Mouse (Mus musculus): ENCODE measurements at regions not wholly inside any gene's neighbourhood (a gene's known extent, or its start where the extent isn't known, plus 50 kb on each side); places are given as distances from the start of the nearest gene placed in this dataset.

DNA sequence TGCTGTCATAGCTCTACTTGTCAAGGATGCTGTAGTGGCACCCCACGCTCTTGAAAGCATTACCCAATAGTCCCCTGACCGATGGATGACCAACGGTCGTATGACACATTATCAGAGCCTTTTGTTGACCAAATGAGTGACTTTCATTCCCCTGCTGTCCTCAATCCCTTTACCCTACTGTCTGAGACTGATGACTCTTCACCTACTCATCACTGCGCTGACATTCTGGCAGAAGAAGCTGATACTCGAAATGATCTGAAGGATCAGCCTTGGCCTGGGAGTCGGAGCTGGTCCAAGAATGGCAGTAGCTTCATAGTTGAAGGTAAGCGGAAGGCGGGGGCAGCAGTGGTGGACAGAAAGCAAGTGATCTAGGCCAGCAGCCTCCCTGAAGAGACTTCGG, 87.7 kb upstream of the Plcl2 start:
- no peak for DNase-seq (ENCODE audit: low spot score)
- H3K27ac ChIP-seq (replicated peaks): no peak overlapping the region
- H3K4me2 ChIP-seq (replicated peaks; ENCODE audit: low read depth): no peak overlapping the region
- H3K9ac ChIP-seq (ENCODE audit: low read length): no peak overlapping the region
- WGBS: 93% methylated on average over 10 of the region's 10 CpGs
- H3K36me3 ChIP-seq (ENCODE audit: control insufficient read depth, insufficient read depth, low read length): no peaks in the 10 kb centered on the region
- H3K9me3 ChIP-seq (ENCODE audit: control insufficient read depth, low read length): no peaks in the 10 kb centered on the region
- TF ChIP-seq EP300 (optimal IDR thresholded peaks at IDR 0.05) (no peak), CTCF (IDR thresholded peaks at IDR 0.05; ENCODE audit: low read depth) (no peak)
- no peaks in the 10 kb centered on the region for H3K27me3 ChIP-seq (ENCODE audit: control insufficient read depth, insufficient read depth, low read length)
- no peaks in the 10 kb centered on the region for H3K4me1 ChIP-seq (replicated peaks; ENCODE audit: control insufficient read depth, insufficient read depth)
- ATAC-seq (ENCODE audit: low FRiP score, low TSS enrichment): no peak
- no peak overlapping the region for H3K4me3 ChIP-seq (ENCODE audit: low read depth, low read length)

DNA sequence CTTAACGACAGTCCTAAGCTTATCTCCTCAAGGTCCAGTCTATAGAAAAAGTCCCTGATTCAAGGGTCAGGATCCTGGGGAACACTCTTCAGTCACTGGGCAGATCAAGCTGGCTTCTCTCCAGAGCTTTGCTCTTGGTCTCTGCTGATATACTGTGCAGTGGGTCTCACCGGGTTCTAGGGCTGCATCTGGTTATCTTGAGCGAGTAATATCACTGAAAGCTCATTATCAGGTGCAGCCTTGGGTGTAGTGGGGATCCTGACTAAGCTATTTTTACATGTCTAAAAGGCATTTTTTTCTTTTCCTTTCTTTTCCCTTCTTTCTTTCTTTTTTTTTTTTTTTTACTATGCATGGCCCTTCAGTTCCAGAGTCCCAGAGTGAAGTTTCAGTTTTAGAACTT, 84.1 kb upstream of the Plcl2 start:
- no peaks in the 10 kb centered on the region for H3K27me3 ChIP-seq (ENCODE audit: control insufficient read depth, insufficient read depth, low read length)
- no peak overlapping the region for H3K4me3 ChIP-seq (ENCODE audit: low read depth, low read length)
- no peaks in the 10 kb centered on the region for H3K36me3 ChIP-seq (ENCODE audit: control insufficient read depth, insufficient read depth, low read length)
- DNase-seq (ENCODE audit: low spot score): no peak
- no peaks in the 10 kb centered on the region for H3K4me1 ChIP-seq (replicated peaks; ENCODE audit: control insufficient read depth, insufficient read depth)
- TF ChIP-seq EP300 (optimal IDR thresholded peaks at IDR 0.05): no peak
- TF ChIP-seq CTCF (IDR thresholded peaks at IDR 0.05; ENCODE audit: low read depth): no peak
- no peak overlapping the region for H3K9ac ChIP-seq (ENCODE audit: low read length)
- ATAC-seq (ENCODE audit: low FRiP score, low TSS enrichment): no peak
- no peaks in the 10 kb centered on the region for H3K9me3 ChIP-seq (ENCODE audit: control insufficient read depth, low read length)
- 75% methylated on average over 3 of the region's 3 CpGs for WGBS
- no peak overlapping the region for H3K4me2 ChIP-seq (replicated peaks; ENCODE audit: low read depth)
- H3K27ac ChIP-seq (replicated peaks): no peak overlapping the region

DNA sequence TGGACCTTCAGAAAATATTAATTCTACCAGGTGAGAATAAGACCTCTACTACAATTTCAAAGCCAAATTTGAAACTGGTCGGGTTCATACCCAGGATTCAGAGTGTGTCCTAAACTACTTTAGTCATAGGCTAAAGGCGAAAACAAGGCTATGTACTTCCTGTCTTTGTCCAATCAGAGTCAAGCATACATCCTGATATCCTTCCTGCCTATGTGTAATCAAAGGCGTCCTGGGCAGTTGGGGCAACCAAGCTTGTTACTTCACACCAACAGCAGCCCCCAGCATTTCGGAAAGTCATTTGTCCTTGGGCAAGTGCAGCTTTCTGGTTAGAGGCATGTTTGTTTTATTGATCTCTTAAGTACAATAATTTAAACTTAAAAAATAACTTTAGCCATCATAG, 83.7 kb upstream of the Plcl2 start:
- Histone ChIP-seq H3K27ac (replicated peaks) (no peak overlapping the region), H3K27me3 (ENCODE audit: control insufficient read depth, insufficient read depth, low read length) (no peaks in the 10 kb centered on the region), H3K36me3 (ENCODE audit: control insufficient read depth, insufficient read depth, low read length) (no peaks in the 10 kb centered on the region), H3K4me3 (ENCODE audit: low read depth, low read length) (no peak overlapping the region), H3K4me1 (replicated peaks; ENCODE audit: control insufficient read depth, insufficient read depth) (no peaks in the 10 kb centered on the region), H3K9ac (ENCODE audit: low read length) (no peak overlapping the region), H3K9me3 (ENCODE audit: control insufficient read depth, low read length) (no peaks in the 10 kb centered on the region), H3K4me2 (replicated peaks; ENCODE audit: low read depth) (no peak overlapping the region)
- DNase-seq (ENCODE audit: low spot score) (no peak), ATAC-seq (ENCODE audit: low FRiP score, low TSS enrichment) (no peak)
- no peak for TF ChIP-seq EP300 (optimal IDR thresholded peaks at IDR 0.05)
- no peak for TF ChIP-seq CTCF (IDR thresholded peaks at IDR 0.05; ENCODE audit: low read depth)
- WGBS: 84% methylated on average over 4 of the region's 4 CpGs

DNA sequence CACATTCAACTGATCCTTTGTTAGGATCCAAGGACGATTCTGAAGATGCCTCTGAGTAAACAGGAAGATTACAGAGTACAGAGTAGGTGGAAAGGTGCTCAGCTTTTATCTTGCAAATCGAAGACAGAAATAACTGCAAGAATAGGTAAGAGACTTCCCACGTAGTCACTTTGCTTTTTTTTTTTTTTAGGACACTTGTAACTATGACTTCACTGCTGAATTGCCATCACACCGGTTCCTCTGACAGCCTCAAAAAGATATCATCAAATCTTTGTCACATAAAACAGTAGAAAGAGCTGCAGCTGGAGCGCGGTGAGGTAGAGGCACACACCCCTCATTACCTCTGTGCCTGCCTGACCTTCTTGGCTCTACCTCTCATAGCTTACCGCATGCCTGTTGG, 83.1 kb upstream of the Plcl2 start:
- Histone ChIP-seq H3K4me3 (ENCODE audit: low read depth, low read length) (no peak overlapping the region), H3K27me3 (ENCODE audit: control insufficient read depth, insufficient read depth, low read length) (no peaks in the 10 kb centered on the region), H3K27ac (replicated peaks) (no peak overlapping the region), H3K9ac (ENCODE audit: low read length) (no peak overlapping the region), H3K9me3 (ENCODE audit: control insufficient read depth, low read length) (no peaks in the 10 kb centered on the region), H3K36me3 (ENCODE audit: control insufficient read depth, insufficient read depth, low read length) (no peaks in the 10 kb centered on the region), H3K4me1 (replicated peaks; ENCODE audit: control insufficient read depth, insufficient read depth) (no peaks in the 10 kb centered on the region), H3K4me2 (replicated peaks; ENCODE audit: low read depth) (no peak overlapping the region)
- DNase-seq (ENCODE audit: low spot score): no peak
- no peak for ATAC-seq (ENCODE audit: low FRiP score, low TSS enrichment)
- 70% methylated on average over 7 of the region's 7 CpGs for WGBS
- TF ChIP-seq EP300 (optimal IDR thresholded peaks at IDR 0.05): no peak
- no peak for TF ChIP-seq CTCF (IDR thresholded peaks at IDR 0.05; ENCODE audit: low read depth)

DNA sequence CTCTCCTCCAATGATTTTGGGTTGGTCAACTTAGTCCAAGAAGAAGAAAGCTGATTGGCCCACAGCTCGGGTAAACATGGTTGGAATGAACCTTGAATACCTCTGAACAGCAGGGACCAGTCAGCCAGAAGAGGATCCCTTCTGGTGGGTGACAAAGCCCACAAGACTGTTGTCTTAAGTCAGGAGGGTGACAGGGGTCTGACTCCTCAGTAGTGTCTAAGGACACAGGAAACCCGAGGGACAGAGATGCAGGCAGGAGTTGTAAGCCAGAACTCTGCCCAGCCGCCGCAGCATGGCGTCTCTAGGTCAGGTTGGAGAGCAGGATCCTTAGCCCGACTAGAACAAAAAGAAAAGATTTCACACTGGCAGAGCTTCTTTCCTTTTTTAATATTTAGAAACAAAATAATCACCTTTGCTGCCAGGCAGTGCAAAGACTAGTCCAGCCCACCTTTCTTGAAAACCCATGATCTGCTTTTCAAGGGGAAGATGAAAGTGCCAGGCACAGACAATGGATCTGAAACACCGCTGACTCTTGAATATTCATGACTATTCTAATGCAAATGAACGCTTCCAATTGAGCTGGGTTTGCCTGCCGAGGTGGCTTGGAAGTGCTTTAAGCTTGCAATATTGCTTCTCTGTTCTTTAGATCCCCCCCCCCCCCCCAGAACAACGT, 81.7 kb upstream of the Plcl2 start:
- DNase-seq (ENCODE audit: low spot score) (no peak), ATAC-seq (ENCODE audit: low FRiP score, low TSS enrichment) (no peak)
- no peaks in the 10 kb centered on the region for H3K4me1 ChIP-seq (replicated peaks; ENCODE audit: control insufficient read depth, insufficient read depth)
- H3K9me3 ChIP-seq (ENCODE audit: control insufficient read depth, low read length): no peaks in the 10 kb centered on the region
- no peak for TF ChIP-seq CTCF (IDR thresholded peaks at IDR 0.05; ENCODE audit: low read depth)
- no peak for TF ChIP-seq EP300 (optimal IDR thresholded peaks at IDR 0.05)
- no peak overlapping the region for H3K4me2 ChIP-seq (replicated peaks; ENCODE audit: low read depth)
- H3K9ac ChIP-seq (ENCODE audit: low read length): no peak overlapping the region
- 35% methylated on average over 10 of the region's 10 CpGs for WGBS
- H3K36me3 ChIP-seq (ENCODE audit: control insufficient read depth, insufficient read depth, low read length): no peaks in the 10 kb centered on the region
- H3K27ac ChIP-seq (replicated peaks): no peak overlapping the region
- H3K4me3 ChIP-seq (ENCODE audit: low read depth, low read length): no peak overlapping the region
- H3K27me3 ChIP-seq (ENCODE audit: control insufficient read depth, insufficient read depth, low read length): no peaks in the 10 kb centered on the region

DNA sequence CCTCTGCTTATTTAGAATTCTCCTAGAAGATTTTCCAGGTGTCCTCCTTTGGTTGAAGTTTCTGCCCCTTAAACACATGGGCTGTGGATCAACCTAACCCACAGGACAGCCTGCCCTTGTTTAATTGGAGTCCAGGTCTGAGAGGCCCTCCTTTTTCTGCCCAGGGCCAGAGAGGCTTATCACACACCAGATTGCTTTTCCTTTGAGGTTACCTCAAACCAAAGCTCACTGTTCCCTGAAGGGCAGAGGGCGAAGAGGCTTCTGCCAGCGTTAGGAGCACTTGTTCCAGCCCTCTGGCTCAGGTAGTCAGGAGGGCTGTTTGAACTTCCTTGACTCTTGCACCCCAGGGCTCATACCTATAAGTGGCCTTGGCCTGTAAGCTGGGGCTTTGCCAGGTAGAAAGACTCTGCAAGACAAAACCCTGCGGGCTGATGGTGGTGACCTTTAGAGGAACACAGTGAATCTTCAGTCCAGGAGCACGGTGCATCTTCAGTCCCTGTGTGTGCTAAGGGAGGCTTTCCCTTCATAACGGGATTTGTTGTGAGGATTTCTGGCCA, 81.1 kb upstream of the Plcl2 start:
- ATAC-seq (ENCODE audit: low FRiP score, low TSS enrichment) (no peak), DNase-seq (ENCODE audit: low spot score) (no peak)
- 59% methylated on average over 5 of the region's 5 CpGs for WGBS
- no peaks in the 10 kb centered on the region for H3K4me1 ChIP-seq (replicated peaks; ENCODE audit: control insufficient read depth, insufficient read depth)
- no peak overlapping the region for H3K4me3 ChIP-seq (ENCODE audit: low read depth, low read length)
- no peak overlapping the region for H3K27ac ChIP-seq (replicated peaks)
- H3K9me3 ChIP-seq (ENCODE audit: control insufficient read depth, low read length): no peaks in the 10 kb centered on the region
- H3K9ac ChIP-seq (ENCODE audit: low read length): no peak overlapping the region
- TF ChIP-seq EP300 (optimal IDR thresholded peaks at IDR 0.05) (no peak), CTCF (IDR thresholded peaks at IDR 0.05; ENCODE audit: low read depth) (no peak)
- H3K27me3 ChIP-seq (ENCODE audit: control insufficient read depth, insufficient read depth, low read length): no peaks in the 10 kb centered on the region
- H3K36me3 ChIP-seq (ENCODE audit: control insufficient read depth, insufficient read depth, low read length): no peaks in the 10 kb centered on the region
- no peak overlapping the region for H3K4me2 ChIP-seq (replicated peaks; ENCODE audit: low read depth)
